Mouse (Mus musculus): ENCODE measurements around the gene Gm21188. TPM values are rescaled to one million over a fixed set of nuclear protein-coding genes. Genes with fewer than 3 reads are reported as not detected.
"Not testable (repeated sequence)": the region's sequence is repeated elsewhere in the genome, so short reads cannot be mapped to it uniquely, and the experiment has no call there.

The Gm21188 gene
- total and polyA plus RNA-seq, 2 experiments from 2014 or later = not detected

DNA sequence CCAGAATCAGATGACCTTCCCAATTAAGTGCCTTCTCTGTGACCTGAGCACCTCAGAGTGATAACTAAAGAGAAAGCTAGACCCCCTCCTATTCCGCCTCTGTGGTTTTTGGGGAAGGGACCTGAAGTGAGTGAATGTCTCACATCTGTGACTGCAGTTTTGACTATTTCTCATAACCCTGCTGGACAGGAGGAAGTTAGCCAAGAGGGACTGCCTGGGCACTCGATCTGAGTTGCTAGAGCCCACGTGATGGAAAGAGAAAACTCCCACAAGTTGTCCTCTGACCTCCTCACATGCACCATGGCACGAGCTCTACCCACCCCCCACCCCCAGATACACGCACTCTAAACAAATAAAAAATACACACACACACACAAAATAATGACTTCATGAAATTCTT is 3.4 kb downstream of the Gm21188 start:
- H3K27ac ChIP-seq (ENCODE audit: low read depth, low read length) = not testable (repeated sequence)

GRCm38 (mm10) chr13:120048186-120048585 is 3.8 kb downstream of the Gm21188 start:
- H3K9ac ChIP-seq; H3K4me2 ChIP-seq (ENCODE audit: low read depth); ATAC-seq; DNase-seq; H3K4me1 ChIP-seq (ENCODE audit: insufficient read depth); H3K27ac ChIP-seq (ENCODE audit: low read depth, low read length); H3K9me3 ChIP-seq (ENCODE audit: low read length); H3K27me3 ChIP-seq (ENCODE audit: insufficient read depth, low read length); H3K36me3 ChIP-seq (ENCODE audit: insufficient read depth); H3K4me3 ChIP-seq (ENCODE audit: low read depth, low read length): not testable (repeated sequence)
- no CpG with 5 or more reads among the region's 2 CpGs for WGBS

More for the DNA sequence above, 3.4 kb downstream of the Gm21188 start:
- not testable (repeated sequence) for H3K4me1 ChIP-seq (ENCODE audit: insufficient read depth); H3K9ac ChIP-seq; H3K4me3 ChIP-seq (ENCODE audit: low read depth, low read length); H3K27me3 ChIP-seq (ENCODE audit: insufficient read depth, low read length); H3K9me3 ChIP-seq (ENCODE audit: low read length); ATAC-seq; H3K4me2 ChIP-seq (ENCODE audit: low read depth); H3K36me3 ChIP-seq (ENCODE audit: insufficient read depth); DNase-seq
- WGBS = no CpG with 5 or more reads among the region's 5 CpGs

DNA sequence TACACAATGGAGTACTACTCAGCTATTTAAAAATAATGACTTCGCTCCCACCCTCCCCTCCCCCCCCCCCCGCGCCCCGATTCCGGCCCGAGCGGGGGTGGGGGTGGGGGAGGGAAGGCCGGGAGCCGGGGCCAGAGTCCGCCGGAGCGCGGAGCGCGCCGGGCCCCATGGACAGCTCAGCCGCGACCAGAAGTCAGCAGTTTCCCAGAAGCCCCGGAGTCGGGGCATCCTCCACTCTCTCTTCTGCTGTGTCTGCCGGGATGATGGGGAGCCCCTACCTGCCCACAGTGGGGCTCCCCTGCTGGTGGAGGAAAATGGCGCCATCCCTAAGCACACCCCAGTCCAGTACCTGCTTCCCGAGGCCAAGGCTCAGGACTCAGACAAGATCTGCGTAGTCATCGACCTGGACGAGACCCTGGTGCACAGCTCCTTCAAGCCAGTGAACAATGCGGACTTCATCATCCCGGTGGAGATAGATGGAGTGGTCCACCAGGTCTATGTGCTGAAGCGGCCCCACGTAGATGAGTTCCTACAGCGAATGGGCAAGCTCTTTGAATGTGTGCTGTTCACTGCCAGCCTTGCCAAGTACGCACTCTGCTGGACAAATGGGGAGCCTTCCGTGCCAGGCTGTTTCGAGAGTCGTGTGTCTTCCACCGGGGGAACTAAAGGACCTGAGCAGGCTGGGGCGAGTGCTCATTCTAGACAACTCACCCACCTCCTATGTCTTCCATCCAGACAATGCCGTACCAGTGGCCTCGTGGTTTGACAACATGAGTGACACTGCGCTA is 5.4 kb downstream of the Gm21188 start:
- not testable (repeated sequence) for ATAC-seq; H3K4me2 ChIP-seq (ENCODE audit: low read depth); H3K4me3 ChIP-seq (ENCODE audit: low read depth, low read length); DNase-seq; H3K36me3 ChIP-seq (ENCODE audit: insufficient read depth); H3K27ac ChIP-seq (ENCODE audit: low read depth, low read length); H3K9me3 ChIP-seq (ENCODE audit: low read length); H3K9ac ChIP-seq; H3K27me3 ChIP-seq (ENCODE audit: insufficient read depth, low read length); H3K4me1 ChIP-seq (ENCODE audit: insufficient read depth)
- WGBS = 2% methylated on average over 8 of the region's 40 CpGs

- H3K4me2 ChIP-seq (ENCODE audit: low read depth); H3K9ac ChIP-seq; H3K27me3 ChIP-seq (ENCODE audit: insufficient read depth, low read length); H3K27ac ChIP-seq (ENCODE audit: low read depth, low read length); H3K4me1 ChIP-seq (ENCODE audit: insufficient read depth); H3K36me3 ChIP-seq (ENCODE audit: insufficient read depth); H3K9me3 ChIP-seq (ENCODE audit: low read length); ATAC-seq; H3K4me3 ChIP-seq (ENCODE audit: low read depth, low read length); DNase-seq: not testable (repeated sequence)
- peak; percentile 34 for TF ChIP-seq CTCF (IDR thresholded peaks at IDR 0.05; ENCODE audit: low read depth)
- WGBS = no CpG with 5 or more reads among the region's 1 CpGs
Measured at GRCm38 (mm10) chr13:120041145-120041544, 10.8 kb downstream of the Gm21188 start.

- not testable (repeated sequence) for H3K9ac ChIP-seq; H3K4me2 ChIP-seq (ENCODE audit: low read depth); DNase-seq; H3K27me3 ChIP-seq (ENCODE audit: insufficient read depth, low read length); H3K4me3 ChIP-seq (ENCODE audit: low read depth, low read length); H3K4me1 ChIP-seq (ENCODE audit: insufficient read depth); H3K27ac ChIP-seq (ENCODE audit: low read depth, low read length); H3K9me3 ChIP-seq (ENCODE audit: low read length); ATAC-seq; H3K36me3 ChIP-seq (ENCODE audit: insufficient read depth)
- 5% methylated on average over 6 of the region's 6 CpGs for WGBS
Measured at GRCm38 (mm10) chr13:120037881-120038280, 14.1 kb downstream of the Gm21188 start.

- H3K9ac ChIP-seq; H3K36me3 ChIP-seq (ENCODE audit: insufficient read depth); ATAC-seq; H3K27ac ChIP-seq (ENCODE audit: low read depth, low read length); H3K4me3 ChIP-seq (ENCODE audit: low read depth, low read length); H3K9me3 ChIP-seq (ENCODE audit: low read length); DNase-seq; H3K27me3 ChIP-seq (ENCODE audit: insufficient read depth, low read length); H3K4me1 ChIP-seq (ENCODE audit: insufficient read depth); H3K4me2 ChIP-seq (ENCODE audit: low read depth): not testable (repeated sequence)
- WGBS = 2% methylated on average over 23 of the region's 25 CpGs
Measured at GRCm38 (mm10) chr13:120036577-120037115, 15.3 kb downstream of the Gm21188 start.

DNA sequence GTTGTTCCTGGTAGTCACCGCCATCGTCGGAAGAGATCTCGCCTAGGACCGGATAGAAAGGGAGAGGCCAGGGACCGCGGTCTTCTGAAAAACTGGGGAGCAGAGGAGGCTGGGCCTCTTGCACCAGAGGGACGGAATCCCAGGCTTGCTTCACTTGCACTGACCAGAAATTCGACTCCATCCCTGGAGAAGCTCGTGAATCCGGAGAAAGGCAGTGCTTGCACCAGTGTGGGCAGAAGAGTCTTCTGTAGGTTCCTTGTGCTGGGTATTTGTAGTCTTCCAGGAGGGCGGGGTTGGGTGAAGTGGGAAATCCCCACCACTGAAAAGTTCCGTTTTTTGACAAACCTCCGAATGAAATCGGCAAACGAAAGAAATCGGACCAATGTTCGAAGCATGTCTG is 16.8 kb downstream of the Gm21188 start:
- not testable (repeated sequence) for H3K9ac ChIP-seq; DNase-seq; H3K27me3 ChIP-seq (ENCODE audit: insufficient read depth, low read length); H3K9me3 ChIP-seq (ENCODE audit: low read length); H3K4me3 ChIP-seq (ENCODE audit: low read depth, low read length); H3K36me3 ChIP-seq (ENCODE audit: insufficient read depth); H3K4me1 ChIP-seq (ENCODE audit: insufficient read depth); H3K4me2 ChIP-seq (ENCODE audit: low read depth); H3K27ac ChIP-seq (ENCODE audit: low read depth, low read length); ATAC-seq
- 0% methylated on average over 6 of the region's 18 CpGs for WGBS

DNA sequence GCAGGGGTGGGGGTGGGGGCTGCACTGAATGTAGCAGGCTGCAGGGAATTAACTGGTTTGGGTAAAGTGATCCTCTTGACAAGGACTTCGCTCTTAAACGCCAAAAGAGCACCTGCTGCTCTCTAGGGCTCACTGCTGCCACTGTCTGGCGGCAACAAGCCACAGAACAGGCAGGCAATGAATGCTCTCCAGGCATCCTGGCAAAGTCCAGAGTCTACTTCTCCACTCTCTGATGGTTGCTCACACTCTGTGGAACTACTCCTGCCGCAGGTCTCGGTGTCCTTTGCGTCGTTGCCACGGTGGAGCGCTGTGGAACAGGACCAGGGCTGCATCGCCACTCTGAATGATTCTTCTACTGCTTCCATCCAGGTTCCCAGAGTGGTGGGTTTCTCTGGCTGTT is 17.4 kb downstream of the Gm21188 start:
- not testable (repeated sequence) for H3K36me3 ChIP-seq (ENCODE audit: insufficient read depth); H3K27me3 ChIP-seq (ENCODE audit: insufficient read depth, low read length); H3K9me3 ChIP-seq (ENCODE audit: low read length); H3K9ac ChIP-seq; H3K4me3 ChIP-seq (ENCODE audit: low read depth, low read length); H3K4me1 ChIP-seq (ENCODE audit: insufficient read depth); H3K4me2 ChIP-seq (ENCODE audit: low read depth); H3K27ac ChIP-seq (ENCODE audit: low read depth, low read length); DNase-seq
- ATAC-seq = peak; percentile 56; the same call in 1 of the 2 replicates
- WGBS = 2% methylated on average over 3 of the region's 10 CpGs

- not testable (repeated sequence) for H3K36me3 ChIP-seq (ENCODE audit: insufficient read depth); H3K9ac ChIP-seq; H3K27me3 ChIP-seq (ENCODE audit: insufficient read depth, low read length); H3K4me3 ChIP-seq (ENCODE audit: low read depth, low read length); H3K27ac ChIP-seq (ENCODE audit: low read depth, low read length); H3K4me1 ChIP-seq (ENCODE audit: insufficient read depth); ATAC-seq; H3K4me2 ChIP-seq (ENCODE audit: low read depth); H3K9me3 ChIP-seq (ENCODE audit: low read length)
- WGBS = 2% methylated on average over 16 of the region's 19 CpGs
- peak; percentile 3 for DNase-seq
Measured at GRCm38 (mm10) chr13:120033516-120034190, 18.3 kb downstream of the Gm21188 start.

DNA sequence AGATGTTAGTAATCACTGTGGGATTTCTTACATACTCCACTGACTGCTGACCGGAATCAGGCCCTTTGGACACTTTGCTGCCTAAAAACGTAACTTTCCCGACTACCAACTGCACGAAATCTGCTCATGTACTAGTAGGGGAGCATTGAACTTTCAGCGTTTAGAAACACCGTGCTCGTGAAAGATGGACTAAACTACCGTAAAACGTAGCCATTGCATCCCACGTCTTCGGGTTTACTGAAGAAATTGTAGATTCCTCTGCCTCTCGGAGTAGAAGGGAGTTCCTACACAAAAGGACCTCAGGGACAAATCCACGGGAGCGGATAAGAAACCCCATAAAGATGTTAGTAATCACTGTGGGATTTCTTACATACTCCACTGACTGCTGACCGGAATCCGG is 20.3 kb downstream of the Gm21188 start:
- H3K9ac ChIP-seq; H3K9me3 ChIP-seq (ENCODE audit: low read length); DNase-seq; H3K36me3 ChIP-seq (ENCODE audit: insufficient read depth); H3K4me3 ChIP-seq (ENCODE audit: low read depth, low read length); ATAC-seq; H3K27me3 ChIP-seq (ENCODE audit: insufficient read depth, low read length); H3K4me1 ChIP-seq (ENCODE audit: insufficient read depth); H3K27ac ChIP-seq (ENCODE audit: low read depth, low read length); H3K4me2 ChIP-seq (ENCODE audit: low read depth): not testable (repeated sequence)
- WGBS = 3% methylated on average over 10 of the region's 16 CpGs

All from forebrain, postnatal 0 days (tissue).